Mouse (Mus musculus): ENCODE measurements around the gene Zfp106. TPM values are rescaled to one million over a fixed set of nuclear protein-coding genes. Genes with fewer than 3 reads are reported as not detected.

Zfp106 gene
- total RNA-seq, 1 experiment from 2014 or later = 184 TPM

DNA sequence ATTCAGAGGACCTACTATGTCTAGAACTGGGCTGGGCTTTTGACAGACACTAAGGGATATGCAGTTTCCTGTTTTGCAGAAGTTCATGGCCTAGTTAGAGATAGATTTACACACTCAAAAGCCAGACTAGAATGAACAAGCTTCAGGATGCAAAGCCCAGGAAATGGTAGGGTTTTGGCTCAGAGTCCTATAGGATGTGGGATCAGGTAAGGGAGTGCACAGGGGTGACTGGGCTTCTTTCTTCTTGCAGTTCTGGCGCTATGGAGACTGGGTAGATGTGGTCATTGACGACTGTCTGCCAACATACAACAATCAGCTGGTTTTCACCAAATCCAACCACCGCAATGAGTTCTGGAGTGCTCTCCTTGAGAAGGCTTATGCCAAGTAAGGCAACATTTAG lies 79.4 kb downstream of the Zfp106 start:
- ATAC-seq (ENCODE audit: extremely low read depth, insufficient number of reproducible peaks, low FRiP score, poor library complexity, severe bottlenecking) = no peak

- ATAC-seq (ENCODE audit: extremely low read depth, insufficient number of reproducible peaks, low FRiP score, poor library complexity, severe bottlenecking) = no peak
Measured at GRCm38 (mm10) chr2:120482506-120483389, 80.9 kb downstream of the Zfp106 start.

- no peak for ATAC-seq (ENCODE audit: extremely low read depth, insufficient number of reproducible peaks, low FRiP score, poor library complexity, severe bottlenecking)
Measured at GRCm38 (mm10) chr2:120481921-120482320, 81.7 kb downstream of the Zfp106 start.

DNA sequence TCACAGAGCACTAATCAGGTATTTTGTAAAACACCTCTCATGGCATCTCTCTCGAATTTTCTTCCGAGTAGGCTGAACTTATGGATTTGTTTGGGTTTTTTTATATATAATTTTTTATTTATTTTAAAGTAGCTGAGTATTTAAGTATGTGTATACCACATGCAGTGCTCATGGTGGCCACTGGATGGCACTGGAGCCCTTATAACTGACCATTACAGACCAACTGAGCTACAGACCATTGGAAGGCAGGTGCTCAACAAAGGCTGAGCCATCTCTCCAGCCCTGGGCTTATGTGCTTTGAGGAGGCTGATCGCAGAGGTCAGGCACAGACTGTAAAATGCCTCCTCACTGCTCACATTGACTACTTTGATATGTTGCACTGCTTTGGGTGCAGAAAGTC lies 85.0 kb downstream of the Zfp106 start:
- ATAC-seq (ENCODE audit: extremely low read depth, insufficient number of reproducible peaks, low FRiP score, poor library complexity, severe bottlenecking) = peak; percentile 87

GRCm38 (mm10) chr2:120476277-120477087 lies 87.2 kb downstream of the Zfp106 start:
- no peak for ATAC-seq (ENCODE audit: extremely low read depth, insufficient number of reproducible peaks, low FRiP score, poor library complexity, severe bottlenecking)

- ATAC-seq (ENCODE audit: extremely low read depth, insufficient number of reproducible peaks, low FRiP score, poor library complexity, severe bottlenecking) = no peak
Measured at GRCm38 (mm10) chr2:120470856-120471255, 92.8 kb downstream of the Zfp106 start.

DNA sequence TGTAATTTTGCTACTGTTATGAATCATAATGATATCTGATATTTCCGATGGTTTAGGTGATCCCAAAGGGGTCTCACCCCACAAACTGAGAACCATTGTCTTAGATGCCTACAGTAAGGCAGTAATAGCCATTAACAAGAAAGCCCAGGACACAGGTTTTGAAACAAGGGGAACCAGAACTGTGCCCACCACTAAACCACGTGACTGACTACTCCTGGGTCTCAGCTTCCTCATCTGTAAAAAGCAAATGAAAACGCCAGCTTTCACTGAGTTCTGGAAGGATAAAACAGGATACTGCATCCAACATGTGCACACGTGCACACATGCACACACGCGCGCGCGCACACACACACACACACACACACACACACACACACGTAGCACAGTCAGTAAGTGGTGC lies 93.9 kb downstream of the Zfp106 start:
- no peak for ATAC-seq (ENCODE audit: extremely low read depth, insufficient number of reproducible peaks, low FRiP score, poor library complexity, severe bottlenecking)

- ATAC-seq (ENCODE audit: extremely low read depth, insufficient number of reproducible peaks, low FRiP score, poor library complexity, severe bottlenecking) = no peak
Measured at GRCm38 (mm10) chr2:120469220-120469619, 94.4 kb downstream of the Zfp106 start.

- ATAC-seq (ENCODE audit: extremely low read depth, insufficient number of reproducible peaks, low FRiP score, poor library complexity, severe bottlenecking) = no peak
Measured at GRCm38 (mm10) chr2:120468011-120468410, 95.6 kb downstream of the Zfp106 start.

DNA sequence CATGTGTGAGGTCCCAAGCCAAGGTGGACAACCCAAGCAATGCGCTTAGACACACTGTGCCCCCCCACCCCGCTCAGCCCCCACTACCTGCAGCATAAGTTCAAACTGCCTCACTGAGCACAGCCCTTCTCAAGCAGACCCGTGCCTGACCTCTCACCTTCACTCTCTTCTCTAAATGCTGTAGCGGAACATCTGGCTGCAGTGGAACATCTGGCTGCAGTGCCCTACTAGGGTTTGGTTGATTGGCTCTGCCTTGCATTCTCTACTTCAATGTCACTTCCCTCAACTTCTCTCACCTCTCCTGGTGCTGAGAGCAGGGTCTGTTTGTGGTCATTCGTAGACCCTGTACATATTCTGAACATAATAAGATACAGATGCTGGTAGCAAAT lies 98.3 kb downstream of the Zfp106 start:
- ATAC-seq (ENCODE audit: extremely low read depth, insufficient number of reproducible peaks, low FRiP score, poor library complexity, severe bottlenecking) = no peak

DNA sequence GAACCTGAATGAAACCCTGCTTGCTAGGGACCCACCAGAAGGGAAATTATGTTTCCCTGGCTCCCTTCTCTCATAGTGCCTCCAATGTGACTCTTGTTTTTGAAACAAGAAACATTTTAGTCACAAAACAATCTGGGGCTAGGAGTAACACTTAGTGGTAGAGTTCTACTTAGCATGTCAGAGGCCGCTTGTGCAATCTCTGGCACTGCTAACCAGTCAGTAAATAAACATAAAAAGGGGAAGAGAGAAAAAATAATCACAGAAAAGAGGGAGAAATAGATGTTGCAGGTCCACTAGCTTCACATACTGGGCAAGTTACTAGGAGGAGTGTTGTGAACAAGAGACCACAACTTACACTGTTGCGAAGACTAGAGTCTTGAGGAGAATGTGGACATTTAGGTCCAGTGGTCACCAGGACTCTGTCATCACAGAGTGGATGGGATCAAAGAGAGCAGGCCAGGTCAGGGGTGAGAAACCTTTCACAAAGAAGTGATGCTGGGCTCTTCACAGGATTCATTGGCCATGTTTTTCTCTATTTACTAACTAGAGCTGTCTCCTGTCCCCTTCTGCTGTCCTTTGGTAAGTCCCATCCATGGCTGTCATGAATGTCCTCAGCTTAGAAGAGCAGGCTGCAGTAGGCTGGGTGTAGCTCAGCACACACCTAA lies 98.8 kb downstream of the Zfp106 start:
- ATAC-seq (ENCODE audit: extremely low read depth, insufficient number of reproducible peaks, low FRiP score, poor library complexity, severe bottlenecking) = no peak

DNA sequence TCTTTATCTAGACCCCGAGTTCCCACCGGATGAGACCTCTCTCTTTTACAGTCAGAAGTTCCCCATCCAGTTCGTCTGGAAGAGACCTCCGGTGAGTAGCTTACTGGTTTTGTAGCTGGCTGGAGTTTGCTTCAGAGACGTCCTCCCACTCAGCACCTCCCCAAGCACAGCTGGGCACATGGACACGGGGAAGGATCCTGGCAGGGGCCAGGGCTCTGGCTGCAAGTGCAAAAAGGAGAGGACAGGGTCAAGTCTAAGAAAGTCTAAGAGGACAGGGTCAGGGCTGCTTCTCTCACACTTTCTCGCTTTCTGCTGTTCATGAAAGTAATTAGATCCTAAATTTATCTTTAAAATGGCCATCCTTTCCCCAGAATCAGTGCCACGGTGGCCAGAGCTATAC lies 99.6 kb downstream of the Zfp106 start:
- no peak for ATAC-seq (ENCODE audit: extremely low read depth, insufficient number of reproducible peaks, low FRiP score, poor library complexity, severe bottlenecking)

DNA sequence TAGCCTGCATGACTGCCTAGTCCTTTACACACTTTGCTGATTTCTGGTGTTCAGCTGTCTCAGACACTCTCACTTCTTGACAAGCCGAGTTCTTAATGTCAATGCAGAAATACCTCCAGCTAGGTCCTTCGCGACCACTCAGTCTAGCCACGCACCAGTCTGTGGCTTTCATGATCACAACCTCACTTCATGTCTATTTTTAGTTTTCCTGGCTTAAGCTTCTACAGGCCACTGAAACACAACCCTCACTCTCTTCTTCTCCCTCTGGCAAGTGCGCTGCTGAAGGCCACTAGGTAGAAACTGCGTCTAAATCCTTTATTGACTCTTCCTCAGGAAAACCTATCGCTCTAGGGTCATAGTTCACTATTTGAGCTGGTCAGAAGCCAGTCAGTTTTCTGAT lies 100.3 kb downstream of the Zfp106 start:
- no peak for ATAC-seq (ENCODE audit: extremely low read depth, insufficient number of reproducible peaks, low FRiP score, poor library complexity, severe bottlenecking)

DNA sequence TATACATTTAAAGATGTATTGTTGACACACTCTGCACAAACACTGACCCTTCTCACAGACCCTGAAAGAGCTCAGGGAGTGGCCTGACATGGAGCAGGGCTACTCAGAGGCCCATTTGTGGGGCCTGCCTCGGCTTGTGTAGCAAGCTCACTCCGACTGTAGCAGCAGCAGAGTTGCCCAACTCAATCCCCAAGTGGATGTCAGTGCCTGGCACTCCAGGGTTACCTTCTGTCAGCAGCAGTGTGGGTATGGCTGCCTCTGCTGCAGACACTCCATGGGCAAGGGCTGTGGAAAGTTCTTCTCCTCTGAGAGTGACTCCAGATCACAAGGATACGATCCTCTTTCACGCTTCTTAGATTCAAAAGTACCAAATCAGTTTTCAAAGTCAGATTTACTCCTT lies 103.4 kb downstream of the Zfp106 start:
- no peak for ATAC-seq (ENCODE audit: extremely low read depth, insufficient number of reproducible peaks, low FRiP score, poor library complexity, severe bottlenecking)

Other genes starting within 250 kb of the Zfp106 start
- 0.23 and 0.25 TPM in 2 replicates for gene Pla2g4f, start 249.7 kb downstream of the Zfp106 start, total RNA-seq (2017)
- gene Vps39, start 210.7 kb downstream of the Zfp106 start, total RNA-seq (2017) = 52.8 and 54.6 TPM in 2 replicates
- gene Ganc, start 159.9 kb downstream of the Zfp106 start, total RNA-seq (2017) = 44.0 and 64.7 TPM in 2 replicates
- gene Tmem87a, start 159.7 kb downstream of the Zfp106 start, total RNA-seq (2017) = 78.5 and 85.5 TPM in 2 replicates
- gene Capn3, start 107.8 kb downstream of the Zfp106 start, total RNA-seq (2017) = 2.8 and 5.0 TPM in 2 replicates
- gene Snap23, start 3.8 kb upstream of the Zfp106 start, total RNA-seq (2017) = 618 and 662 TPM in 2 replicates
- 6.3 and 7.4 TPM in 2 replicates for gene Haus2, start 45.5 kb upstream of the Zfp106 start, total RNA-seq (2017)
- 23.0 and 29.7 TPM in 2 replicates for gene Lrrc57, start 45.7 kb upstream of the Zfp106 start, total RNA-seq (2017)
- 6.4 and 6.9 TPM in 2 replicates for gene Stard9, start 65.3 kb upstream of the Zfp106 start, total RNA-seq (2017)

Data from neutrophil, adult 5-6 weeks (primary cell).